Mouse (Mus musculus) ZHBTc4 (cell line): ENCODE results near the gene Ccr5.

ENCODE experiments used
- DNase-seq: peaks from one replicate; pipeline ENCODE4 v3.0.0-alpha.2; 2011; ENCODE audit warnings: low read depth, low spot score

Gene Ccr5

DNA sequence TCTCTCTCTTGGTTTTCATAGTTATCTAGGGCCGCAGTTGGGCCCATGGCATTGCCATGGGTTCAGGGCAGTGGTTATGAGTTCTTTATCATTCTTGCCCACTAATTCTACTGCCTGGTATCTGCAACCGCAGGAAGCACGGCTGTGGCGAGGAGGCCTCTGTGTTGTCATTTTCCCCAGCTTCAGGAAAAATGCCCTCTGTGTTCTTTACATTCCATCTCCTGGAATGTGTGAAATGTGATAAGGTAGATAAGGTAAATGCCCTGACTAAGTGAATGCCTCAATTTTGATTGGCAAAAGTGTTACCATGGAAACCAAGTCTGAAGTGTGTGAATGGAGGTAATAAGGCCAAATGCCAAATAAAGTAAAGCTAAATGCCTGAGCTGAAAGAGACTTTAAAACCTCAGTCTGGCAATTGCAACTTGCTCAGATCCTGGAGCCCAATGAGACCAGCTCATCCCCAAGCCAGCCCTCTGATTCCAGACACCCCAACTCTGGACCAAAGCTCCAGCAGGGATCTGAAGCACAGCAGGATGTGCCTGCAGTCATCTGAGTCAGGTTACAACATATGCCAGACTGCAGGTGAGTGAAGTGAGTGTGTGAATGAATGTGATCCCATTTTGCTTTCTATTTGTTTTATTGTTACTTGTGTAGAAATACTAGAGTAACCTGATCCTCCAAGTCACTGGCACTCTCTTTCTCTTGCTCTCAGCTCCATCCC lies 16.9 kb downstream of the Ccr5 start:
- no peak for DNase-seq

DNA sequence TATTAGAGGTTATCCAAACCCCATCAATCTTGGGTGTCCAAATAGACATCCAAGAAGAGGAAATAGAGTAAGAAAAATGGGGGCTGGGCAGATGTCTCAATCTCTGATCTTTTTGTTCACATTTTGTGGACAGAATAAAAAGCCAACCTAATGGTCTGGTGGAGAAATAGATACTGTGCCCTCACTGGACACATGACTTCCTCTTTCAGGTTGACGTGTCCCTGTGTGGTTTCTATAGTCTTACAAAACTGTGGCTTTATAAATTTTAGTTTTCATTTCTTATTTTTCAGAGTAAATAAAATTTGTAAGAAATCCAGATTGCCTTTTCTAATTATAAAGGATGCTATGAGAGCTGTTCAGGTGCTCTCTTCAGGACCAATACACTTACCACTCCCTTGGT lies 22.3 kb downstream of the Ccr5 start:
- no peak for DNase-seq

DNA sequence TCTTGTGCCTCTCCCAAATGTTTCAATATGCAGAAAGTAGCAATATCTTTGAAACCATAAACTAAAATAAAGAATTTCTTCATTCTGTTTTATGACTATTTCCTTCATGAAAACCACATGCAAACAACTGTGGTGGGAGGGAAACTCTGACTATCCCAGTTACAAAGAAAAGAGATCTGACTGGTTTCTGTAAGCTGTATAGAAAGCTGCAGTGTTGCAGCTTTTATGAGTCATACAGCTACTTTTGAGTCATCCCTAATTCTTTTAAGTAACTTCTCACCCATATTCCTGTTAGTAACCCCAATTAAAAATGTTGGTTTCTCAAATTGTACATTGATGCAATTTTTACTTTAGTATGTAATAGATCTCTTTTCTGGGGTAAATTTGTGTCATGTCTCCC lies 25.0 kb downstream of the Ccr5 start:
- no peak for DNase-seq
